Mouse (Mus musculus) cortical plate, adult 2 months (tissue): ENCODE data around the gene Cab39. TPM values are rescaled to one million over a fixed set of nuclear protein-coding genes. Genes with fewer than 3 reads are reported as not detected.
"Not testable (repeated sequence)": the region's sequence is repeated elsewhere in the genome, so short reads cannot be mapped to it uniquely, and the experiment has no call there.

ENCODE experiments used
- H3K27ac ChIP-seq: fragments of 200-500 bp; 2 replicates; pipeline ENCODE4 v1.5.1; 2012; ENCODE audit warnings: low read length, control low read depth, inconsistent platforms; ENCODE audit not compliant: insufficient read depth
- H3K4me1 ChIP-seq: fragments of 200-500 bp; 2 replicates; pipeline ENCODE4 v1.6.1; 2011; ENCODE audit warnings: low read length; ENCODE audit not compliant: control insufficient read depth, insufficient read depth
- H3K4me3 ChIP-seq: fragments of 200-500 bp; 2 replicates; pipeline ENCODE4 v1.5.1; 2011; ENCODE audit warnings: mild to moderate bottlenecking, low read length, control low read depth; ENCODE audit not compliant: insufficient read depth
- CTCF ChIP-seq: fragments of 200-500 bp; IDR thresholded peaks from 2 replicates; pipeline ENCODE4 v1.5.1; 2011; ENCODE audit warnings: mild to moderate bottlenecking, control low read depth, low read length; ENCODE audit not compliant: insufficient read depth; ENCODE audit errors: extremely low read depth
- POLR2A ChIP-seq: fragments of 200-500 bp; IDR thresholded peaks from 2 replicates; pipeline ENCODE4 v1.6.1; 2011; ENCODE audit warnings: mild to moderate bottlenecking, low read length, control low read depth; ENCODE audit not compliant: insufficient read depth; ENCODE audit errors: extremely low read depth
- polyA plus RNA-seq: library from polyadenylated mRNA; depleted of rRNA; stranded (reverse); fragments of >200 nt; gene quantifications from 2 replicates; pipeline ENCODE4 v1.2.3, GENCODE M21; 2012

Gene Cab39
- polyA plus RNA-seq, 1 experiment: 113 TPM

DNA sequence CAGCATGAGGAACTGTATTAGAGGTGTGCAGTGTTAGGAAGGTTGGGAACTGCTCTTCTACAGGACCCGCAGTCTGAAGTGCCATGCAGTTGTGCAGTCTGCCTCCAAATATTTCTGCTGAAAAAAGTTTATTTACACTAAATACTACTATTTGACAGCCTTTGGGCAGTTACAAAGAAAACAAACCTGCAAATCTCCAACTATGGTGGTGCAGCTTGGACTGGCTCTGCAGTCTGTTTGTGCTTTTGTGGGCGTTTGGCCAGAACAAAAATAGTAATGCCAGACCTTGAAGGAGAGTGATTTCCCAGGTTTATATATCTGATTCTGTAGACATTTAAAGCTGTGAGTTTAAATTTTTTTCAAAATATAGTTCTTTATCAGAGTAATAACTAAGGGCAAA, 17.1 kb downstream of the Cab39 start:
- no peak for TF ChIP-seq CTCF
- no peak for TF ChIP-seq POLR2A
- peaks cover 8% of the 10 kb centered on the region; the same call in 1 of the 2 replicates for H3K4me1 ChIP-seq

DNA sequence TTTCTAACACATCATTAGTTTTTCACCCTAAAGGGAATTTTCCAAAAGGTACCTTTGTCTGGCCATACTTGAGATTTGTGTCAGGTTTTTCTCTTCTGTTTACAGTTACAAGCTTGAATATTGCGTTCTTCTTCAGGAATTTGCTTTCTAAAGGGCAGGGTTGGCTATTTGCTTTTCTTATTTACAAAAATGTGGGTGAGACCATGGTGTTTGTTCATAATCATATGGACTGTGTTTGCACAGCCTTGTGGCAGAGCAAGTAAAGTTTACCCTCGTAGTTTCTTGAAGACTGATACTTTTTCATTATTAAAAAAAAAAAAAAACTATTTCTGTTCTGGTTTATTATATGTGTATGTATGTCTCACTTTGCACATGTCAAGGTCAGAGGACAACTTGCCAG, 17.5 kb downstream of the Cab39 start:
- Histone ChIP-seq H3K4me3 (no peak overlapping the region), H3K4me1 (peaks cover 8% of the 10 kb centered on the region; the same call in 1 of the 2 replicates), H3K27ac (no peak overlapping the region)
- TF ChIP-seq POLR2A: no peak
- TF ChIP-seq CTCF: no peak

More for the DNA sequence above, 17.1 kb downstream of the Cab39 start:
- Histone ChIP-seq H3K4me3 (no peak overlapping the region), H3K27ac (no peak overlapping the region)

DNA sequence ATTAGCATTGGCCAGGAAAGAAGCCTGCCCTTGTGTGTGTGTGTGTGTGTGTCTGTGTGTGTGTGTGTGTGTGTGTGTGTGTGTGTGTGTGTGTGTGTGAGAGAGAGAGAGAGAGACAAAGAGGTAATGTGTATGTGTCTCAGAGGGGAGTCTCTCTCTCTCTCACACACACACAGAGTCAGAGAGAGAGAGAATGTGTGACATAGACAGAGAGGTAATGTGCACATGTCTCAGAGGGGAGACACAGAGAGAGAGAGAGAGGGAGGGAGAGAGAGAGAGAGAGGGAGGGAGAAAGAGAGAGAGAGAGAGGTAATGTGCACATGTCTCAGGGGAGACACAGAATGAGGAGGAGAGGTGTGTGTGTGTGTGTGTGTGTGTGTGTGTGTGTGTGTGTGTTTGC, 21.0 kb downstream of the Cab39 start:
- not testable (repeated sequence) for H3K4me1 ChIP-seq, H3K4me3 ChIP-seq, H3K27ac ChIP-seq

- TF ChIP-seq CTCF: no peak
- no peak for TF ChIP-seq POLR2A
- H3K27ac ChIP-seq: no peak overlapping the region
- no peak overlapping the region for H3K4me3 ChIP-seq
- peaks cover 9% of the 10 kb centered on the region; the same call in 1 of the 2 replicates for H3K4me1 ChIP-seq
Measured at GRCm38 (mm10) chr1:85818121-85818520, 24.9 kb downstream of the Cab39 start.

DNA sequence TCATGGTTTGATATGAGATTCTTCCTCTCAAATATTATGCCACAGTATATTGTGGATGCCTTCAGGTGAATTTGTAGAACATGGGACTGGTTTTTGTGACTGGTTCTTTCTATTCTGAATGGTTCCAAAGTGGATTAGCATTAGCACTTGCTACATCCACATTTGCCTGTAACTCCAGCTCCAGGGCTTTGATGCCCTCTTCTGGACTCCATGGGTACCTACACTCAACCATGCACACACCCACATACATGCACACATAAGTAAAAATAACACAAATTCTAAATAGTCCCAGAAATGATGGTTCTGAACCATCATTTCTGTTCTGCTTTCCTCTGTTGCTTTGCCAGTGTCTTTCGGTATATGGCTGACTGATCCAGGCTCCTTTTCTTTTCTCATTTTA, 26.5 kb downstream of the Cab39 start:
- peaks cover 6% of the 10 kb centered on the region; the same call in 1 of the 2 replicates for H3K4me1 ChIP-seq
- no peak for TF ChIP-seq POLR2A
- TF ChIP-seq CTCF: no peak
- no peak overlapping the region for H3K27ac ChIP-seq
- H3K4me3 ChIP-seq: no peak overlapping the region

- H3K4me1 ChIP-seq: peaks cover 6% of the 10 kb centered on the region; the same call in 1 of the 2 replicates
- H3K4me3 ChIP-seq: no peak overlapping the region
- TF ChIP-seq CTCF: no peak
- TF ChIP-seq POLR2A: no peak
- H3K27ac ChIP-seq: no peak overlapping the region
Measured at GRCm38 (mm10) chr1:85822239-85822638, 29.0 kb downstream of the Cab39 start.

GRCm38 (mm10) chr1:85824905-85825304, 31.7 kb downstream of the Cab39 start:
- H3K27ac ChIP-seq: no peak overlapping the region
- H3K4me1 ChIP-seq: peaks cover 9% of the 10 kb centered on the region; the same call in 1 of the 2 replicates
- H3K4me3 ChIP-seq: no peak overlapping the region
- TF ChIP-seq CTCF (no peak), POLR2A (no peak)

- Histone ChIP-seq H3K4me1 (peaks cover 5% of the 10 kb centered on the region; the same call in 1 of the 2 replicates), H3K27ac (no peak overlapping the region), H3K4me3 (no peak overlapping the region)
- TF ChIP-seq POLR2A (no peak), CTCF (no peak)
Measured at GRCm38 (mm10) chr1:85827166-85827565, 33.9 kb downstream of the Cab39 start.

- peaks cover 4% of the 10 kb centered on the region for H3K4me1 ChIP-seq
- H3K27ac ChIP-seq: no peak overlapping the region
- no peak overlapping the region for H3K4me3 ChIP-seq
- TF ChIP-seq POLR2A: no peak
- no peak for TF ChIP-seq CTCF
Measured at GRCm38 (mm10) chr1:85829016-85829415, 35.8 kb downstream of the Cab39 start.

GRCm38 (mm10) chr1:85838056-85838455, 44.8 kb downstream of the Cab39 start:
- Histone ChIP-seq H3K4me1 (peaks cover 7% of the 10 kb centered on the region), H3K27ac (no peak overlapping the region), H3K4me3 (no peak overlapping the region)
- no peak for TF ChIP-seq POLR2A
- no peak for TF ChIP-seq CTCF

DNA sequence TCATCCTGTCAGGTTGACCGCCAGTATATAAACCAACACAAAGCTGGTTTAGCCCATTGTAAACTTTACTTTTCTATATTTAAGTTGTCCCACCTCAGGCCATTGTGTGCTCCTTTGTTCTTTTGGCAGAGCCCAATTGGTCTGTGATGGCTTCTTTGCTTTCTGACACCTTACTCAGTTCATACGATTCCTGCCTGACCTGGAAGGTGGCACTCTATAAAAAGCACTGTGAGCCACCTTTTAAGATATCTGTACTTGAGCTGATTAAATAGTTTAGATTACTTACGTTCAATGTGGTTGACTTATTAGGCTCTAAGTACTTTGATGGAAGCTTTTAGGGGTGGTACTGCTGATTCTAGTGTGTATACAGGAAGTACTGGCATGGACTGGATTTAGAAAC, 46.1 kb downstream of the Cab39 start:
- Histone ChIP-seq H3K4me1 (peaks cover 6% of the 10 kb centered on the region), H3K4me3 (no peak overlapping the region), H3K27ac (no peak overlapping the region)
- TF ChIP-seq CTCF: no peak
